Mouse (Mus musculus): ENCODE measurements at regions not wholly inside any gene's neighbourhood (a gene's known extent, or its start where the extent isn't known, plus 50 kb on each side); places are given as distances from the start of the nearest gene placed in this dataset.

DNA sequence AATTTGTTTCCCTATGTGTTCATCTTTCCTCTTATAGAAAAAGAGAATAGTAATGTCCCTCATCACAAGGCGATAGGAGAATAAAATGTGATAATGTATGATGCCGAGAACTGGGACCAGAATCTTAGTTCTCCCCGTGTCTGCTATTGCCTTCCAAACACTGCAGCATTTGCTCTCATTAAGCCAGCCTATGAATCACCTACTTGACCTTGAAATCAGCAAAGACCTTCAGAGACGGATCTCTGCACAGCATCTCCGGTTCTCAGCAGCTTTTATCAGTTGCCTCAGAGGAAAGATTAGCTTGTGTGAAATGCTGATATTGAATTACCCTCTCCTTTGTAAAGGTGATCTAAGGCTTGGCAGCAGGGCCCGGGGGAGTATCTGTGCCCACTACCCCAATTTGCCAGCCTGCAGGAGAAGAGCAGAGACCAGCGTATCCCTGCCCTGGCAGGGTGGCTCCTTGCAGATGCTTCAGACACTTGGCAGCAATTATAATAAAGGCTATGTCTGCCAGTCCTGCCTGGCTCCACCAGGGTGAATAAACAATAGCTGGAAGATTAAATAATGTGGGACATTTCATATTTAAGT lies 104.0 kb upstream of the Fer start:
- H3K27ac ChIP-seq (ENCODE audit: insufficient read depth, low read length), result no peak overlapping the region
- no peak overlapping the region for H3K4me3 ChIP-seq (ENCODE audit: low read depth, low read length)
- no peaks in the 10 kb centered on the region for H3K27me3 ChIP-seq (ENCODE audit: control insufficient read depth, insufficient read depth, low read length, poor library complexity, severe bottlenecking)
- no peak for TF ChIP-seq EP300 (IDR thresholded peaks at IDR 0.05; ENCODE audit: insufficient read depth, low read depth, low read length)
- H3K9ac ChIP-seq (ENCODE audit: low read depth, poor library complexity, severe bottlenecking), result no peak overlapping the region
- H3K36me3 ChIP-seq (ENCODE audit: control insufficient read depth, insufficient read depth, low read length, poor library complexity, severe bottlenecking), result no peaks in the 10 kb centered on the region
- no peaks in the 10 kb centered on the region for H3K4me1 ChIP-seq (ENCODE audit: control insufficient read depth, insufficient read depth, low read length)
- H3K9me3 ChIP-seq (replicated peaks; ENCODE audit: control insufficient read depth, insufficient read depth, low read length, poor library complexity, severe bottlenecking), result peaks cover 13% of the 10 kb centered on the region

DNA sequence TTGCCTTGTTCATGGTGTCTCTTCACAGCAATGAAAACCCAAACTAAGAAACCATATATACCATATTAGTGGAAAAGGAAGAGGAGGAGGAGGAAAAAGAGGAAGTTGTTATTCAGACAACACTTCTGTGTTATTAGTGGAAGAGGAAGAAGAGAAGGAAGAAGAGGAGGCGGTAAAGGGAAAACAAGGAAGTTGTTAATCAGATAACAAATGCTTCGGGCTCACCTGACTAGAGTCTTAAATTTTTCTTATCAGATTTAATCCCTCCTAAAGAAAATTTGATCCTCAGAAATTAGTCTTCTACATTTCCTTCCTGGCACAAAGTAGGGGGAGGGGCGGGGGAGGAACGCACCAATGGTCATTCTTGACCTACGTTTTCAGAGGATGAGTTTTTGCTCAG lies 101.8 kb upstream of the Fer start:
- TF ChIP-seq POLR2A (IDR thresholded peaks at IDR 0.05; ENCODE audit: insufficient read depth, low read length) (no peak), CTCF (IDR thresholded peaks at IDR 0.05; ENCODE audit: low read depth, low read length) (no peak), EP300 (IDR thresholded peaks at IDR 0.05; ENCODE audit: insufficient read depth, low read depth, low read length) (no peak)
- no peak overlapping the region for H3K9ac ChIP-seq (ENCODE audit: low read depth, poor library complexity, severe bottlenecking)
- peaks cover 13% of the 10 kb centered on the region for H3K9me3 ChIP-seq (replicated peaks; ENCODE audit: control insufficient read depth, insufficient read depth, low read length, poor library complexity, severe bottlenecking)
- H3K27me3 ChIP-seq (ENCODE audit: control insufficient read depth, insufficient read depth, low read length, poor library complexity, severe bottlenecking), result no peaks in the 10 kb centered on the region
- no peaks in the 10 kb centered on the region for H3K4me1 ChIP-seq (ENCODE audit: control insufficient read depth, insufficient read depth, low read length)
- no peaks in the 10 kb centered on the region for H3K36me3 ChIP-seq (ENCODE audit: control insufficient read depth, insufficient read depth, low read length, poor library complexity, severe bottlenecking)
- H3K4me3 ChIP-seq (ENCODE audit: low read depth, low read length), result no peak overlapping the region
- H3K27ac ChIP-seq (ENCODE audit: insufficient read depth, low read length), result no peak overlapping the region

DNA sequence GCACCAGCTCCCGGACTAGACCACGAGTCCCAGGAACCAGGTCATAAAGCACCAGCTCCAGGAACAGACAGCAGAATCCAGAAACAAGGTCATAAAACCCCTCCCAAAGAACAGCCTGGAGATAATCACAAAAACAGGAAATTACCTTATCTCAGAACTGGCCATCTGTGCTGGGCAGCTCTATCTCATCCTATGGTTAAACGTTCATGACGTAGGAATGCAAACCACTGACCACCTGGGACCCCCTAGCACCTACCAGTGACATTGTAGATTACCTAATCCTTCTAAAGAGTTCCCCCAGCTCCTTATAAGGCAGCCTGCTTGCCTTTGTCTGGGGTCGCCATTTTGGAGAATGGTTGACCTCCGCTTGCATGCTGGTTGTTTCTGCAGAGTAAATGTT lies 91.8 kb upstream of the Fer start:
- Histone ChIP-seq H3K4me1 (ENCODE audit: control insufficient read depth, insufficient read depth, low read length) (no peaks in the 10 kb centered on the region), H3K36me3 (ENCODE audit: control insufficient read depth, insufficient read depth, low read length, poor library complexity, severe bottlenecking) (no peaks in the 10 kb centered on the region), H3K4me3 (ENCODE audit: low read depth, low read length) (no peak overlapping the region), H3K27ac (ENCODE audit: insufficient read depth, low read length) (no peak overlapping the region), H3K9me3 (replicated peaks; ENCODE audit: control insufficient read depth, insufficient read depth, low read length, poor library complexity, severe bottlenecking) (peaks cover 9% of the 10 kb centered on the region), H3K9ac (ENCODE audit: low read depth, poor library complexity, severe bottlenecking) (no peak overlapping the region), H3K27me3 (ENCODE audit: control insufficient read depth, insufficient read depth, low read length, poor library complexity, severe bottlenecking) (no peaks in the 10 kb centered on the region)
- TF ChIP-seq EP300 (IDR thresholded peaks at IDR 0.05; ENCODE audit: insufficient read depth, low read depth, low read length) (no peak), CTCF (IDR thresholded peaks at IDR 0.05; ENCODE audit: low read depth, low read length) (no peak), POLR2A (IDR thresholded peaks at IDR 0.05; ENCODE audit: insufficient read depth, low read length) (no peak)

DNA sequence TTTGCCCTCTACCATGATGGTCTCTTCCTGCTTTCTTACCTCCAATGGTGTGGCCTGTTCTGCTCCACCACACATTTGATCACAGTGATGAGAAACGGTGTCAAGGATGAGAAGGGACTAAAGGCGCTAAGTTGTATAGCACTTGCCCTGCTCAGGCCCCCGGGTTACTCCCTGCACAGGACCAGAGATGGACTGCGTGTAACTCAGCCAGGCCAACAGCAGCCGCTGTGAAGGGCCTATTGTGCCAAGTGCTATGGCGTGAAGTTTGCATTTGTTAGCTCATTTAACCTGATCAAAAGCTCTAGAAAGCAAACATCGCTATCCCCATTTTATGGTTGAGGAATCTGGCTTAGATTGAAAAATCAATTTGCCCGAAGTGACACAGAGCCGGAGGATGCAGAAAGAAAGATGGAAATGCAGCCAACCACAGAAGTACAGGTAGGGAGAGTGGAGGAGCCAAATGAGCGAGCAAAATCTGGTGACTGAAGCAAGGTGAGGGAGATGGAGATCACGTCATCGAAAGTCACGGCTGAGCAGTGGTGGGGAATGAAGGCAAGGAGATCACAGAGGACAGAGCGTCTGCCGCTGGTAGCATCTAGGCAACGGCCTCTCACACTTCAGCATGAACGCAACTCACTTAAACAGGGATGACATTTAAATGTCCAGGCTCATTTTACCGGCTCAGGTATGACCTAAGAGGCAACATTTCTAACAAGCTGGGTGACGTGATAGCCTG lies 78.3 kb upstream of the Fer start:
- no peaks in the 10 kb centered on the region for H3K4me1 ChIP-seq (ENCODE audit: control insufficient read depth, insufficient read depth, low read length)
- no peak overlapping the region for H3K4me3 ChIP-seq (ENCODE audit: low read depth, low read length)
- H3K27me3 ChIP-seq (ENCODE audit: control insufficient read depth, insufficient read depth, low read length, poor library complexity, severe bottlenecking), result no peaks in the 10 kb centered on the region
- H3K9me3 ChIP-seq (replicated peaks; ENCODE audit: control insufficient read depth, insufficient read depth, low read length, poor library complexity, severe bottlenecking), result 0 out of 2 replicates have a peak, but pooled peaks cover 3% of the 10 kb centered on the region
- TF ChIP-seq EP300 (IDR thresholded peaks at IDR 0.05; ENCODE audit: insufficient read depth, low read depth, low read length) (no peak), CTCF (IDR thresholded peaks at IDR 0.05; ENCODE audit: low read depth, low read length) (no peak), POLR2A (IDR thresholded peaks at IDR 0.05; ENCODE audit: insufficient read depth, low read length) (no peak)
- H3K9ac ChIP-seq (ENCODE audit: low read depth, poor library complexity, severe bottlenecking), result no peak overlapping the region
- H3K36me3 ChIP-seq (ENCODE audit: control insufficient read depth, insufficient read depth, low read length, poor library complexity, severe bottlenecking), result no peaks in the 10 kb centered on the region
- no peak overlapping the region for H3K27ac ChIP-seq (ENCODE audit: insufficient read depth, low read length)

DNA sequence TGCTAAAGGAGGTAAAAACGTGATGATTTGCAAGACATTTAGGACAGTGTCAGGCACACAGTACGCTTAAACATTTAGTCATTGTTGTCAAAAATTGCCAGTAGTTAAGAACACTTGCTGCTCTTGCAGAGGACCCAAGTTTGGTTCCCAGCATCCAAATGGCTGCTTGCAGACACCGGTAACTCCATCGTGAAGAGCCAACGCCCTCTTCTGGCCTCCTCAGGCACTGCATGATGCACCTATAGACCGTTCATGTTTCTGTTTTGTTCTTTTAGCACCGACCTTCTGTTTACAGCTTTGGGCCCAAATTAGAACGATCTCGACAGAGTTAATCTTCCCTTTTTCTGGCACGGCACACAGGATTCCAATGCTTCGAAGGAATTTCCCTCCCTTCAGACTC lies 76.4 kb upstream of the Fer start:
- no peaks in the 10 kb centered on the region for H3K36me3 ChIP-seq (ENCODE audit: control insufficient read depth, insufficient read depth, low read length, poor library complexity, severe bottlenecking)
- no peaks in the 10 kb centered on the region for H3K4me1 ChIP-seq (ENCODE audit: control insufficient read depth, insufficient read depth, low read length)
- H3K27ac ChIP-seq (ENCODE audit: insufficient read depth, low read length), result no peak overlapping the region
- H3K4me3 ChIP-seq (ENCODE audit: low read depth, low read length), result no peak overlapping the region
- TF ChIP-seq CTCF (IDR thresholded peaks at IDR 0.05; ENCODE audit: low read depth, low read length) (peak; percentile 61), EP300 (IDR thresholded peaks at IDR 0.05; ENCODE audit: insufficient read depth, low read depth, low read length) (no peak), POLR2A (IDR thresholded peaks at IDR 0.05; ENCODE audit: insufficient read depth, low read length) (no peak)
- H3K27me3 ChIP-seq (ENCODE audit: control insufficient read depth, insufficient read depth, low read length, poor library complexity, severe bottlenecking), result no peaks in the 10 kb centered on the region
- H3K9me3 ChIP-seq (replicated peaks; ENCODE audit: control insufficient read depth, insufficient read depth, low read length, poor library complexity, severe bottlenecking), result no peaks in the 10 kb centered on the region
- no peak overlapping the region for H3K9ac ChIP-seq (ENCODE audit: low read depth, poor library complexity, severe bottlenecking)

DNA sequence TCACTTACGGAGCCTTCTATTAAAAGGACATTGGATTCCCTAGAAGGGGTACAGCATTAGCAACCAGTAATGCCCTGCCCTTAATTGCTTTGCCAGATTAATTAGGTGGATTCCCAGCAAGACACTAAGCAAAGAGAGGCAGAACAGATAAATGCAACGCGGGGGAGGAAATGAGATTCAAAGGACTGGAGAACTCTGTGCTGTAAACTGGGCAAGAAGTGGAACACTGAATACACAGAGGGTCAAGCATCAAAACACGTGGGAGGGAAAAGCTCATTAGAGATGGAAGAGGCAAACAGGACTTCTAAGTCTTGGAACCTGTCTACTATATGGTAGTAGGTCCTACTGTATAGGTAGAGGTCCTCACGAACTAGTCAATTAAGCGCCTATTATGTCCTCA lies 68.5 kb upstream of the Fer start:
- H3K4me3 ChIP-seq (ENCODE audit: low read depth, low read length), result no peak overlapping the region
- no peak for TF ChIP-seq POLR2A (IDR thresholded peaks at IDR 0.05; ENCODE audit: insufficient read depth, low read length)
- no peak for TF ChIP-seq EP300 (IDR thresholded peaks at IDR 0.05; ENCODE audit: insufficient read depth, low read depth, low read length)
- no peak for TF ChIP-seq CTCF (IDR thresholded peaks at IDR 0.05; ENCODE audit: low read depth, low read length)

More for the DNA sequence above, 68.5 kb upstream of the Fer start:
- Histone ChIP-seq H3K4me1 (ENCODE audit: control insufficient read depth, insufficient read depth, low read length) (no peaks in the 10 kb centered on the region), H3K9me3 (replicated peaks; ENCODE audit: control insufficient read depth, insufficient read depth, low read length, poor library complexity, severe bottlenecking) (no peaks in the 10 kb centered on the region), H3K27me3 (ENCODE audit: control insufficient read depth, insufficient read depth, low read length, poor library complexity, severe bottlenecking) (no peaks in the 10 kb centered on the region), H3K9ac (ENCODE audit: low read depth, poor library complexity, severe bottlenecking) (no peak overlapping the region), H3K36me3 (ENCODE audit: control insufficient read depth, insufficient read depth, low read length, poor library complexity, severe bottlenecking) (no peaks in the 10 kb centered on the region), H3K27ac (ENCODE audit: insufficient read depth, low read length) (no peak overlapping the region)

All from ES-Bruce4 (cell line).